Mouse (Mus musculus) MEL (cell line): ENCODE data around the gene Gm5741. TPM values are rescaled to one million over a fixed set of nuclear protein-coding genes. Genes with fewer than 3 reads are reported as not detected.

Source experiments
- DNase-seq: peaks from one replicate; pipeline ENCODE4 v3.0.0; 2011; ENCODE audit warnings: low read depth, low spot score
- H3K27ac ChIP-seq: 2 replicates; pipeline ENCODE4 v1.5.1; 2012; ENCODE audit warnings: low read depth, mild to moderate bottlenecking, control low read depth, low read length, moderate library complexity; ENCODE audit not compliant: control insufficient read depth
- H3K27me3 ChIP-seq, 2 experiments: fragments of 150-350 bp in 1 of 2; sonication (generic) in 1 of 2; 2 replicates each; pipeline ENCODE4 v1.6.1; 2012; ENCODE audit warnings: low read length in 2 of 2, mild to moderate bottlenecking in 2 of 2, improper control_type of control experiment in 1 of 2, moderate library complexity in 1 of 2; ENCODE audit not compliant: insufficient read depth in 2 of 2, control insufficient read depth in 1 of 2
- H3K36me3 ChIP-seq, 2 experiments: 2 replicates each; pipeline ENCODE4 v1.6.1; 2012 to 2014; ENCODE audit warnings: low read length in 2 of 2, improper control_type of control experiment in 1 of 2, inconsistent platforms in 1 of 2, mild to moderate bottlenecking in 1 of 2; ENCODE audit not compliant: insufficient read depth in 2 of 2, control insufficient read depth in 1 of 2
- H3K4me1 ChIP-seq, 2 experiments: fragments of 150-350 bp in 1 of 2; sonication (generic) in 1 of 2; 2 replicates each; pipeline ENCODE4 v1.6.1; 2012; ENCODE audit warnings: low read length in 2 of 2, improper control_type of control experiment in 1 of 2, mild to moderate bottlenecking in 1 of 2; ENCODE audit not compliant: insufficient read depth in 2 of 2, control insufficient read depth in 1 of 2
- H3K4me3 ChIP-seq, 2 experiments: fragments of 150-350 bp in 1 of 2; sonication (generic) in 1 of 2; 2 replicates each; pipeline ENCODE4 v1.5.1; 2012; ENCODE audit warnings: low read depth in 2 of 2, low read length in 2 of 2, mild to moderate bottlenecking in 2 of 2, moderate library complexity in 2 of 2, control low read depth in 1 of 2, improper control_type of control experiment in 1 of 2; ENCODE audit not compliant: control insufficient read depth in 1 of 2, insufficient read depth in 1 of 2
- H3K79me2 ChIP-seq: 2 replicates; pipeline ENCODE4 v1.6.1; 2012; ENCODE audit warnings: mild to moderate bottlenecking, low read length, moderate library complexity; ENCODE audit not compliant: control insufficient read depth, poor library complexity, insufficient read depth
- H3K9ac ChIP-seq: 2 replicates; pipeline ENCODE4 v1.6.1; 2012; ENCODE audit warnings: low read depth, mild to moderate bottlenecking, control low read depth, low read length, moderate library complexity; ENCODE audit not compliant: control insufficient read depth, poor library complexity, severe bottlenecking
- H3K9me3 ChIP-seq: fragments of 150-350 bp; sonication (generic); replicated peaks from 2 replicates; pipeline ENCODE4 v1.6.1; 2012; ENCODE audit warnings: mild to moderate bottlenecking, low read length, improper control_type of control experiment, moderate library complexity; ENCODE audit not compliant: insufficient read depth
- BHLHE40 ChIP-seq: IDR thresholded peaks from 2 replicates; pipeline ENCODE4 v1.6.1; 2012; ENCODE audit warnings: low read depth, mild to moderate bottlenecking, inconsistent platforms, low read length, improper control_type of control experiment, borderline replicate concordance
- CHD1 ChIP-seq: IDR thresholded peaks from 2 replicates; pipeline ENCODE4 v1.6.1; 2012; ENCODE audit warnings: low read depth, mild to moderate bottlenecking, inconsistent platforms, low read length, improper control_type of control experiment
- E2F4 ChIP-seq: IDR thresholded peaks from 2 replicates; pipeline ENCODE4 v1.6.1; 2011; ENCODE audit warnings: low read depth, low read length, improper control_type of control experiment, borderline replicate concordance
- ELF1 ChIP-seq: IDR thresholded peaks from 2 replicates; pipeline ENCODE4 v1.6.1; 2014; ENCODE audit warnings: low read depth, mild to moderate bottlenecking, inconsistent platforms, low read length, improper control_type of control experiment, moderate library complexity
- ETS1 ChIP-seq: IDR thresholded peaks from 2 replicates; pipeline ENCODE4 v1.6.1; 2012; ENCODE audit warnings: low read depth, mild to moderate bottlenecking, inconsistent platforms, low read length, improper control_type of control experiment, moderate library complexity
- HCFC1 ChIP-seq: IDR thresholded peaks from 2 replicates; pipeline ENCODE4 v1.6.1; 2012; ENCODE audit warnings: low read depth, mild to moderate bottlenecking, inconsistent platforms, low read length, improper control_type of control experiment, moderate library complexity
- JUND ChIP-seq: IDR thresholded peaks from 2 replicates; pipeline ENCODE4 v1.6.1; 2011; ENCODE audit warnings: low read depth, mild to moderate bottlenecking, improper control_type of control experiment, low read length
- KAT2A ChIP-seq: conservative IDR thresholded peaks from 2 replicates; pipeline ENCODE4 v1.6.1; 2012; ENCODE audit warnings: low read depth, low read length, improper control_type of control experiment, inconsistent platforms
- MAFK ChIP-seq: IDR thresholded peaks from 2 replicates; pipeline ENCODE4 v1.6.1; 2011; ENCODE audit warnings: low read depth, mild to moderate bottlenecking, low read length, improper control_type of control experiment, borderline replicate concordance
- MAX ChIP-seq: IDR thresholded peaks from 2 replicates; pipeline ENCODE4 v1.6.1; 2011; ENCODE audit warnings: low read length, improper control_type of control experiment
- MAZ ChIP-seq: IDR thresholded peaks from 2 replicates; pipeline ENCODE4 v1.6.1; 2012; ENCODE audit warnings: low read depth, mild to moderate bottlenecking, inconsistent platforms, low read length, improper control_type of control experiment
- MXI1 ChIP-seq: IDR thresholded peaks from 2 replicates; pipeline ENCODE4 v1.6.1; 2011; ENCODE audit warnings: mild to moderate bottlenecking, low read depth, low read length, improper control_type of control experiment
- MYC ChIP-seq: IDR thresholded peaks from 2 replicates; pipeline ENCODE4 v1.6.1; 2011; ENCODE audit warnings: low read depth, mild to moderate bottlenecking, low read length, improper control_type of control experiment, moderate library complexity
- NELFE ChIP-seq: IDR thresholded peaks from 2 replicates; pipeline ENCODE4 v1.6.1; 2011; ENCODE audit warnings: low read depth, low read length, improper control_type of control experiment
- POLR2A ChIP-seq, 2 experiments: IDR thresholded peaks; 2 replicates each; pipeline ENCODE4 v1.6.1; 2011 to 2012; ENCODE audit warnings: low read length in 2 of 2, mild to moderate bottlenecking in 2 of 2, control low read depth in 1 of 2, improper control_type of control experiment in 1 of 2, low read depth in 1 of 2, moderate library complexity in 1 of 2; ENCODE audit not compliant: control insufficient read depth in 1 of 2, insufficient read depth in 1 of 2, poor library complexity in 1 of 2
- POLR2AphosphoS2 ChIP-seq: IDR thresholded peaks from 2 replicates; pipeline ENCODE4 v1.6.1; 2011; ENCODE audit warnings: low read length, improper control_type of control experiment
- POLR2AphosphoS5 ChIP-seq: IDR thresholded peaks from 2 replicates; pipeline ENCODE4 v1.6.1; 2012; ENCODE audit warnings: low read depth, borderline replicate concordance, mild to moderate bottlenecking, inconsistent platforms, low read length, moderate library complexity, mixed read lengths
- RCOR1 ChIP-seq: IDR thresholded peaks from 2 replicates; pipeline ENCODE4 v1.6.1; 2012; ENCODE audit warnings: low read depth, mild to moderate bottlenecking, inconsistent platforms, low read length, improper control_type of control experiment
- SIN3A ChIP-seq: IDR thresholded peaks from 2 replicates; pipeline ENCODE4 v1.6.1; 2012; ENCODE audit warnings: low read length, improper control_type of control experiment, inconsistent platforms
- SMC3 ChIP-seq: IDR thresholded peaks from 2 replicates; pipeline ENCODE4 v1.6.1; 2011; ENCODE audit warnings: low read depth, low read length, improper control_type of control experiment
- TBP ChIP-seq: IDR thresholded peaks from 2 replicates; pipeline ENCODE4 v1.8.0; 2011; ENCODE audit warnings: low read depth, low read length, improper control_type of control experiment
- UBTF ChIP-seq: IDR thresholded peaks from 2 replicates; pipeline ENCODE4 v1.6.1; 2012; ENCODE audit warnings: low read depth, mild to moderate bottlenecking, inconsistent platforms, low read length, improper control_type of control experiment, moderate library complexity, borderline replicate concordance; ENCODE audit not compliant: insufficient read depth
- USF1 ChIP-seq: IDR thresholded peaks from 2 replicates; pipeline ENCODE4 v1.6.1; 2014; ENCODE audit warnings: low read depth, mild to moderate bottlenecking, inconsistent platforms, low read length, improper control_type of control experiment, moderate library complexity
- USF2 ChIP-seq, 2 experiments: IDR thresholded peaks; 2 replicates each; pipeline ENCODE4 v1.6.1; 2011 to 2012; ENCODE audit warnings: improper control_type of control experiment in 2 of 2, low read length in 2 of 2, borderline replicate concordance in 1 of 2, inconsistent platforms in 1 of 2, low read depth in 1 of 2, mild to moderate bottlenecking in 1 of 2; ENCODE audit not compliant: insufficient read depth in 1 of 2
- ZKSCAN1 ChIP-seq: IDR thresholded peaks from 2 replicates; pipeline ENCODE4 v1.6.1; 2012; ENCODE audit warnings: low read depth, mild to moderate bottlenecking, inconsistent platforms, low read length, improper control_type of control experiment, moderate library complexity
- ZMIZ1 ChIP-seq: IDR thresholded peaks from 2 replicates; pipeline ENCODE4 v1.6.1; 2012; ENCODE audit warnings: low read depth, mild to moderate bottlenecking, inconsistent platforms, low read length, improper control_type of control experiment, moderate library complexity
- polyA plus RNA-seq, 2 experiments: library from polyadenylated mRNA; stranded (reverse) in 1 of 2; unstranded in 1 of 2; fragments of >175 nt in 1 of 2; fragments of >200 nt in 1 of 2; gene quantifications; 2 replicates each; pipeline versions ENCODE4 v1.2.1 to v1.2.4; 2012; ENCODE audit warnings: low replicate concordance in 2 of 2, low read depth in 1 of 2; ENCODE audit not compliant: insufficient read length in 2 of 2, insufficient read depth in 1 of 2, missing spikeins in 1 of 2
- total RNA-seq: library from RNA; depleted of rRNA; stranded (reverse); fragments of 300-350 nt; gene quantifications from 2 replicates; pipeline ENCODE4 v1.2.3, GENCODE M21; 2012

Gene Gm5741
- total and polyA plus RNA-seq, 3 experiments: 1.0 TPM; not detected in 2

DNA sequence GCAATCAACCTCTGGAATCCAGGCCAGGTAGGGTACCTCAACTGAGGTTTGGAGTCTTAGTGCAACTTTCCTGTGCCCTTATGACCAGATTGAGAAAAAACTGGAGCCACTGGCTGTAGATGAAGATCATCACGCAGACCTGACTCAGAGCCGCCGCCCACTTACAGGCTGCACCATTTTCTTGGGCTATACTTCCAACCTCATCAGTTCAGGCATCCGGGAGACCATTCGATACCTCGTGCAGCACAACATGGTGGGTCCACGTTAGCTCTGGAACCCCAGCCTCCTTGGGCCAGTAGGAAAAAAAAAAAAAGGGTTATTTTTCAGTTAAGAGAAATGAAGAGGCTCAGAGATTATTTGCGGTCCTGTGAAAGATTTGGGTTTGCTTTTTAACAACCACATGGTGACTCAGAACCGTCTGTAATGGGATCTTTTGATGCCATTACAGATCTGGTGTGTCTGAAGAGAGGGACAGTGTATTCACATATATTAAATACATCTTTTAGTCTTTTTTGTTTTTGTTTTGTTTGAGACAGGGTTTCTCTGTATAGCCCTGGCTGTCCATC lies 4.7 kb upstream of the Gm5741 start:
- H3K9me3 ChIP-seq: no peaks in the 10 kb centered on the region
- TF ChIP-seq MAX (no peak), MYC (0 out of 2 replicates have a peak, but pooled peaks have one; percentile 18)
- DNase-seq: peak; percentile 64
- peaks cover under 1 to 8% of the 10 kb centered on the region in 2 experiments; a peak in 3 of 4 replicates for H3K36me3 ChIP-seq
- H3K27me3 ChIP-seq: no peaks in the 10 kb centered on the region
- peaks cover 15% of the 10 kb centered on the region for H3K79me2 ChIP-seq
- peak overlapping the region; percentile 94 for H3K9ac ChIP-seq
- H3K4me1 ChIP-seq: peaks cover 2 to 12% of the 10 kb centered on the region in 2 experiments; a peak in 3 of 4 replicates
- H3K27ac ChIP-seq: peak overlapping the region; percentile 87
- H3K4me3 ChIP-seq: peak overlapping the region; percentile 86 to 90

GRCm38 (mm10) chr8:85071514-85072281 lies 3.9 kb upstream of the Gm5741 start, which contains the start of gene Dhps:
Gene Dhps, plus strand, starts transcription at chr8:85071757.
- peak; percentile 95 for DNase-seq
- Histone ChIP-seq H3K9me3 (no peaks in the 10 kb centered on the region), H3K27me3 (no peaks in the 10 kb centered on the region), H3K79me2 (peaks cover 15% of the 10 kb centered on the region), H3K4me1 (peaks cover 2 to 12% of the 10 kb centered on the region in 2 experiments; a peak in 3 of 4 replicates), H3K9ac (peak within 1 kb of the TSS; percentile 94), H3K4me3 (peak within 1 kb of the TSS; percentile 86 to 90), H3K27ac (peak within 1 kb of the TSS; percentile 87), H3K36me3 (peaks cover 0 to 8% of the 10 kb centered on the region in 2 experiments; a peak in 3 of 4 replicates)
- TF ChIP-seq BHLHE40 (peak; percentile 94), SIN3A (peak; percentile 47; the same call in 1 of the 2 replicates), USF1 (peak; percentile 96), RCOR1 (no peak), MAFK (no peak), POLR2AphosphoS2 (peak; percentile 44; the same call in 1 of the 2 replicates), MYC (peak; percentile 98), KAT2A (peak; percentile 55; the same call in 1 of the 2 replicates), NELFE (peak; percentile 85), POLR2A (IDR thresholded peaks at IDR 0.05; ENCODE audit: control insufficient read depth in 1 of 2, insufficient read depth in 1 of 2, low read depth in 1 of 2, low read length in 2 of 2, poor library complexity in 1 of 2) (peak; percentile 78 to 83), MAX (peak; percentile 94), UBTF (0 out of 2 replicates have a peak, but pooled peaks have one; percentile 8), ETS1 (peak; percentile 37; the same call in 1 of the 2 replicates), JUND (no peak), SMC3 (no peak), ZMIZ1 (peak; percentile 80), TBP (peak; percentile 81), ELF1 (peak; percentile 78), E2F4 (0 out of 2 replicates have a peak, but pooled peaks have one; percentile 16), ZKSCAN1 (no peak), HCFC1 (peak; percentile 88), CHD1 (0 out of 2 replicates have a peak, but pooled peaks have one; percentile 3), POLR2AphosphoS5 (no peak), MXI1 (peak; percentile 77; the same call in 1 of the 2 replicates), USF2 (IDR thresholded peaks at IDR 0.05; ENCODE audit: borderline replicate concordance in 1 of 2, insufficient read depth in 1 of 2, low read depth in 1 of 2, low read length in 2 of 2) (peak; percentile 40 to 77; a peak in 2 of 4 replicates), MAZ (peak; percentile 41; the same call in 1 of the 2 replicates)
